Mouse (Mus musculus): Measurements from ENCODE around the gene Diexf. TPM values are rescaled to one million over a fixed set of nuclear protein-coding genes. Genes with fewer than 3 reads are reported as not detected.
A peak's percentile ranks its signal among the peaks of the same experiment; 100 is the strongest.

Diexf gene
- total RNA-seq (2021) = 10 to 100 TPM; 19.5 to 22.3 TPM
- long read RNA-seq, experiment 1, full-length matches to known transcripts = 8 of 16 reads
- long read RNA-seq, experiment 1, partial matches to known transcripts = 3 of 16 reads
- long read RNA-seq, experiment 1, other reads (novel, unspliced or antisense) = 5 of 16 reads
- long read RNA-seq, experiment 2, partial matches to known transcripts = 1 of 6 reads
- long read RNA-seq, experiment 2, other reads (novel, unspliced or antisense) = 5 of 6 reads

- DNase-seq (ENCODE audit: low spot score in 2 of 2) = peak; percentile 97 to 98
- intact Hi-C loops (cut with DNase I) = loop anchor here (5.0 to 10.0 kb wide), 3 partner anchors 42 to 275 kb away; partner anchors contain the start of gene Sertad4
Measured at GRCm38 (mm10) chr1:193129786-193130455, at the start of gene Diexf. TSS of gene Diexf (minus strand) at chr1:193130272.

GRCm38 (mm10) chr1:193174143-193174733, 44.2 kb upstream of the Diexf start:
- DNase-seq (ENCODE audit: low spot score in 2 of 2) = no peak
- intact Hi-C loops (cut with DNase I) = loop anchor here (5.0 kb wide), 1 partner anchor 42 kb away; the partner anchor contains the start of gene Diexf

- DNase-seq (ENCODE audit: low spot score in 2 of 2) = no peak
- intact Hi-C loops (cut with DNase I) = loop anchor here (5.0 kb wide), 1 partner anchor 41 kb away; the partner anchor contains the start of gene Diexf
Measured at GRCm38 (mm10) chr1:193173810-193174129, 43.7 kb upstream of the Diexf start.

- intact Hi-C loops (cut with DNase I) = loop anchor here (5.0 kb wide), 1 partner anchor 41 kb away; the partner anchor contains the start of gene Diexf
- DNase-seq (ENCODE audit: low spot score in 2 of 2) = peak; percentile 96 to 97
Measured at GRCm38 (mm10) chr1:193172991-193173809, 43.1 kb upstream of the Diexf start.

GRCm38 (mm10) chr1:193169856-193170255, 39.8 kb upstream of the Diexf start:
- peak in 1 of 2 experiments; percentile 20 for DNase-seq (ENCODE audit: low spot score in 2 of 2)
- intact Hi-C loops (cut with DNase I) = loop anchor here (5.0 kb wide), 1 partner anchor 38 kb away; the partner anchor contains the start of gene Diexf

- intact Hi-C loops (cut with DNase I) = no loop called here
- no peak for DNase-seq (ENCODE audit: low spot score in 2 of 2)
Measured at GRCm38 (mm10) chr1:193169228-193169627, 39.2 kb upstream of the Diexf start.

GRCm38 (mm10) chr1:193167746-193168145, 37.7 kb upstream of the Diexf start, which contains the start of gene A130010J15Rik:
TSS of gene A130010J15Rik (plus strand) at chr1:193168046.
- intact Hi-C loops (cut with DNase I) = no loop called here
- no peak for DNase-seq (ENCODE audit: low spot score in 2 of 2)

GRCm38 (mm10) chr1:193160317-193161032, 30.4 kb upstream of the Diexf start:
- intact Hi-C loops (cut with DNase I) = no loop called here

GRCm38 (mm10) chr1:193159613-193160012, 29.5 kb upstream of the Diexf start:
- no peak for DNase-seq (ENCODE audit: low spot score in 2 of 2)
- intact Hi-C loops (cut with DNase I) = no loop called here

More at GRCm38 (mm10) chr1:193160317-193161032, 30.4 kb upstream of the Diexf start:
- DNase-seq (ENCODE audit: low spot score in 2 of 2) = peak in 1 of 2 experiments; percentile 23

GRCm38 (mm10) chr1:193159163-193159562, 29.1 kb upstream of the Diexf start:
- intact Hi-C loops (cut with DNase I) = no loop called here
- no peak for DNase-seq (ENCODE audit: low spot score in 2 of 2)

GRCm38 (mm10) chr1:193157111-193157492, 27.0 kb upstream of the Diexf start:
- intact Hi-C loops (cut with DNase I) = no loop called here
- no peak for DNase-seq (ENCODE audit: low spot score in 2 of 2)

GRCm38 (mm10) chr1:193156316-193157110, 26.4 kb upstream of the Diexf start:
- DNase-seq (ENCODE audit: low spot score in 2 of 2) = no peak
- intact Hi-C loops (cut with DNase I) = no loop called here

- no peak for DNase-seq (ENCODE audit: low spot score in 2 of 2)
- intact Hi-C loops (cut with DNase I) = no loop called here
Measured at GRCm38 (mm10) chr1:193153561-193153960, 23.5 kb upstream of the Diexf start.

GRCm38 (mm10) chr1:193152872-193153271, 22.8 kb upstream of the Diexf start, which contains the start of gene Irf6:
TSS of gene Irf6 (plus strand) at chr1:193153111.
- intact Hi-C loops (cut with DNase I) = no loop called here
- DNase-seq (ENCODE audit: low spot score in 2 of 2) = no peak

GRCm38 (mm10) chr1:193151134-193151533, 21.1 kb upstream of the Diexf start:
- intact Hi-C loops (cut with DNase I) = no loop called here
- DNase-seq (ENCODE audit: low spot score in 2 of 2) = peak; percentile 26 to 56

- intact Hi-C loops (cut with DNase I) = no loop called here
Measured at GRCm38 (mm10) chr1:193149231-193149630, 19.2 kb upstream of the Diexf start.

GRCm38 (mm10) chr1:193146416-193146815, 16.3 kb upstream of the Diexf start:
- intact Hi-C loops (cut with DNase I) = no loop called here
- DNase-seq (ENCODE audit: low spot score in 2 of 2) = no peak

More at GRCm38 (mm10) chr1:193149231-193149630, 19.2 kb upstream of the Diexf start:
- no peak for DNase-seq (ENCODE audit: low spot score in 2 of 2)

- intact Hi-C loops (cut with DNase I) = no loop called here
- no peak for DNase-seq (ENCODE audit: low spot score in 2 of 2)
Measured at GRCm38 (mm10) chr1:193145101-193145500, 15.0 kb upstream of the Diexf start.

Measured in left cerebral cortex, postnatal 14 days (tissue).